ENCODE assay signal across 8 mouse cellular contexts in the genomic region with DNA sequence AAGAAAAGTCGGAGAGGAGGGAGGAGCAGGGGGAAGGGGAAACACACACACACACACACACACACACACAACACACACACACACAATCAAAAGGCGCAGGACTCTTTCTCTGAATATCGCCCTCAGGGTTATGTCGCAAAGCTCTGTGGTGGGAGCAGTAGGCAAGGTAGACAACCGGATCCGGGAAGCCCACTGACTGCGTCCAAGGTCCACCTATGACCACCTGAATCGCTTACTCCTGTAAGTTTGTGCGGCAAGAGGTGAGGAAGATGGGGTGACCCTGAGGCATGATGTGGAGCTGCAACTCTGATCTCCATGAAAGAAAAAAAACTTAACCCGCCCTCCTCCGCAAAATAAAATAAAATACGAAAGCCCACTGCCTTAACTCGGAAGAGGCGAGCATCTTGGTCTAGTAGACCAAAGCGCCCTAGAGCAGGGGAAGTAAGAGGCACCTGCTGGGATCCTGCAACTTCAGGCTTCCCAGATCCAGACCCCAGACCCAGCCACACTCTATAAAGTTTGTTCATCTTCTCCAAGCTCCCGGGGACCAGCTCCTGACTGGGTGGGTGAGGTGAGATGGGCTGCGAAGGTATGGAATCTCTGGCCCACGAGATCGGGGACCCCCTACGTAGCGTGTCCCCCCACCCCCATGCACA. TPM values are rescaled to one million over a fixed set of nuclear protein-coding genes. Genes with fewer than 3 reads are reported as not detected.
DNase-seq lines count a peak whose midpoint lies in the region; ATAC-seq and TF ChIP-seq lines count a peak whose summit lies in the region.

No protein-coding gene starts in this region.

- H3K9ac ChIP-seq in lung, embryonic 16.5 days (ENCODE audit: low read length): peak overlapping the region; percentile 85

- peaks cover 9% of the 10 kb centered on the region; the same call in 1 of the 2 replicates for H3K27me3 ChIP-seq in cerebellum, adult 2 months (ENCODE audit: control insufficient read depth, insufficient read depth, low read length)
- H3K27me3 ChIP-seq in lung, embryonic 16.5 days (ENCODE audit: control insufficient read depth, insufficient read depth, low read depth, low read length): no peaks in the 10 kb centered on the region; the same call in 1 of the 2 replicates

- TF ChIP-seq POLR2A in cerebellum, adult 2 months (IDR thresholded peaks at IDR 0.05; ENCODE audit: borderline replicate concordance, insufficient read depth, low read length): no peak

- DNase-seq in cerebellum, adult 2 months: no peak
- no peak for DNase-seq in cerebellum, adult 11-12 months
- DNase-seq in heart, postnatal 4 days: peak; percentile 5
- no peak for DNase-seq in adrenal gland, adult 18-20 months (ENCODE audit: low spot score in 2 of 2)
- no peak for DNase-seq in spleen, postnatal 4 days (ENCODE audit: low spot score in 2 of 2)

- WGBS in cerebellum, adult 2 months: 2% methylated on average over 21 of the region's 21 CpGs
- WGBS in lung, embryonic 16.5 days: under 1% methylated on average over 21 of the region's 21 CpGs

- no peaks in the 10 kb centered on the region for H3K9me3 ChIP-seq in lung, embryonic 16.5 days (ENCODE audit: control insufficient read depth, low read length)

- no peaks in the 10 kb centered on the region for H3K36me3 ChIP-seq in lung, embryonic 16.5 days (ENCODE audit: control insufficient read depth, insufficient read depth, low read length)

- H3K4me2 ChIP-seq in lung, embryonic 16.5 days (ENCODE audit: low read depth, low read length): peak overlapping the region; percentile 95

- no peak for TF ChIP-seq CTCF in cerebellum, adult 2 months (IDR thresholded peaks at IDR 0.05; ENCODE audit: borderline replicate concordance, insufficient read depth, low read depth, low read length)

- ATAC-seq in lung, embryonic 16.5 days (ENCODE audit: low read depth): no peak
- ATAC-seq in granulocyte monocyte progenitor cell, adult 5-6 weeks (replicated peaks; ENCODE audit: poor library complexity, severe bottlenecking): no peak

- no peak overlapping the region for H3K27ac ChIP-seq in cerebellum, adult 2 months (ENCODE audit: insufficient read depth, low read length)
- no peak overlapping the region for H3K27ac ChIP-seq in brown adipose tissue, adult 24 weeks (replicated peaks; ENCODE audit: low read depth, low read length)
- H3K27ac ChIP-seq in lung, embryonic 16.5 days (ENCODE audit: low read length): no peak overlapping the region

- peak overlapping the region; percentile 34 for H3K4me3 ChIP-seq in cerebellum, adult 2 months (replicated peaks; ENCODE audit: insufficient read depth, low read depth, low read length)
- H3K4me3 ChIP-seq in brown adipose tissue, adult 24 weeks (ENCODE audit: insufficient read depth, low read depth, low read length): peak overlapping the region; percentile 48; the same call in 1 of the 2 replicates
- peak overlapping the region; percentile 72 for H3K4me3 ChIP-seq in lung, embryonic 16.5 days (ENCODE audit: low read length)

- 0 out of 2 replicates have a peak, but pooled peaks cover 4% of the 10 kb centered on the region for H3K4me1 ChIP-seq in cerebellum, adult 2 months (ENCODE audit: control insufficient read depth, insufficient read depth, low read length)
- H3K4me1 ChIP-seq in brown adipose tissue, adult 24 weeks (ENCODE audit: control insufficient read depth, insufficient read depth, insufficient read length, low read length): no peaks in the 10 kb centered on the region
- H3K4me1 ChIP-seq in lung, embryonic 16.5 days (replicated peaks; ENCODE audit: control insufficient read depth, insufficient read depth, low read length): peaks cover 19% of the 10 kb centered on the region

RNA-seq across cellular contexts. Expression of gene Tox3, which starts 1.1 kb away (rescaled TPM):
- 2.2 and 2.9 TPM in 2 replicates for polyA plus RNA-seq in cerebellum, adult 2 months (2012; rRNA removed)
- not detected in 2 replicates for polyA plus RNA-seq in brown adipose tissue, adult 24 weeks (2012; ENCODE audit: insufficient read depth, insufficient read length, missing spikeins)
- 10 to 100 TPM; 24.3 to 25.1 TPM for total RNA-seq in heart, postnatal 4 days (2021)
- polyA plus RNA-seq in lung, embryonic 16.5 days (2015; fragmentation: Nextera tagmentation; extraction: Ambion mirVana): 2.1 and 3.0 TPM in 2 replicates
- total RNA-seq in granulocyte monocyte progenitor cell, adult 5-6 weeks (2014; fragmentation: Nextera tagmentation): not detected in 2 replicates
- total RNA-seq in granulocyte monocyte progenitor cell, adult 5-6 weeks (2017): not detected in 2 replicates
- 1 to 10 TPM; 3.1 to 3.2 TPM for total RNA-seq in adrenal gland, adult 18-20 months (2021)

Comparison
In these comparisons a context has a peak if more than half of its experiments do, and no peak if none do; other contexts are left out.
1. RNA of gene Tox3, which starts 1.1 kb away (total RNA-seq): 24.3 to 25.1 TPM in heart, postnatal 4 days; 3.1 to 3.2 TPM in adrenal gland, adult 18-20 months and not detected in granulocyte monocyte progenitor cell, adult 5-6 weeks; every median in the first group is over 4 times any median in the second.
2. Peak in every context shown above with its lines, with median percentiles within 50 percentile points of each other: H3K4me3 ChIP-seq.